Mouse (Mus musculus) NIH3T3 (cell line): ENCODE results near the gene Ankfy1.
A peak's percentile ranks its signal among the peaks of the same experiment; 100 is the strongest.
"Not testable (repeated sequence)": the region's sequence is repeated elsewhere in the genome, so short reads cannot be mapped to it uniquely, and the experiment has no call there.

Source experiments
- DNase-seq: peaks from one replicate; pipeline ENCODE4 v3.0.0-alpha.2; 2012; ENCODE audit warnings: low read depth

Ankfy1 gene

DNA sequence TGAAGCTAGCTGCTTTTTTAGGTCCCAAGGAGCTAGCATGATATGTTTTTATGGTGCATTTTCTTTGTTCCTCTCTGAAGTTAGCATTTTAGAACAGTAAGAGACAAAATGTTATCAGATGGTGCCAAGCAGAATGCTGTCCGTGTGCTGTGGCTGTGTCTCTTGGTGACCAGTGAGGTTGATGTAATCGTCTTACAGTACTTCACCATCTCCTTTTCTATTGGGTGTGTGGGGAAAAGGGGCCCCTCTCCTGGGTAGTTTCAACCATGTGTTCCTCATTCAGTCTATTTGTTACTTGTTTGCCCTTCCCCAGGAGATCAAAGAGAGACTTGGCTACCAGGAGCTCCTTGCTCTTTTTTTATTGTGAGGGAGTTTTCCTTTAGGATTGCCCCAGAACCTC lies 33.4 kb downstream of the Ankfy1 start:
- DNase-seq: no peak

DNA sequence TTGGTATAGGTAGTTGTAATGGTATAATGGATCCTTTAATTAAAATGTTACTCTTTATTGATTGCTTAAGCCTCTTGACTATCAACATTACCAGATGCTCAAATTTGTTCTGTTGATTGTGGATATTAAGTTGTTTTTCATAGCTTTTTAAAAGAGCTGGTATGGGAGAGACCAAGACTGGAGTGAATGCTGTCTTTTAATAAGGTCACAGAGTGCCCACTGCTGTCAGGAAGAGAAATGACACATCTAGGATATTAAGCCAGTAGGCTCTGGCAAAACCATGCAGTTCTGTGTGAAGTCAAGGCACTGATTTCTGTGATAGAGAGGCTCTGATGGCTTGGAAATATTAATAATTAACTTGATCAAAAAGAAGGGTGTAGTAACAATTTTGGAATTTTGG lies 34.1 kb downstream of the Ankfy1 start:
- DNase-seq: peak; percentile 43

DNA sequence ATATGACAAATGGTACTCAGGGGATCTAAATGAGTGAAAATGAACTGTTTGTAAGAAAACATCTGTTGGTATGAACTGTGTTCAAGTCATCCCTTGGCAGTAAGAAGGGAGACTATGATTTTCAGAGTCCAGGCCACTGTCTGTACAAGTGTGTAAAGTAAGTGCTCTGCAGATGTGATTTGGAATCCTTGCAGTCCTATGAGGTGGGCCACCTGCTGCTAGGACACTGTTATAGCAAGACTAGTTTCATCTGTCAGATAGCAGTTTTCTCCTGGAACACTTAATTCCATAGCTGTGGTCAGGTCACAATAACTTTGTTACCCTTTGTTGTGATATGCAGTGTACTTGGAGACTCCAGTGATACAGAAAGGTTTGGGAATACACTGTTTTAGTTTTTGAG lies 36.2 kb downstream of the Ankfy1 start:
- peak; percentile 29 for DNase-seq

DNA sequence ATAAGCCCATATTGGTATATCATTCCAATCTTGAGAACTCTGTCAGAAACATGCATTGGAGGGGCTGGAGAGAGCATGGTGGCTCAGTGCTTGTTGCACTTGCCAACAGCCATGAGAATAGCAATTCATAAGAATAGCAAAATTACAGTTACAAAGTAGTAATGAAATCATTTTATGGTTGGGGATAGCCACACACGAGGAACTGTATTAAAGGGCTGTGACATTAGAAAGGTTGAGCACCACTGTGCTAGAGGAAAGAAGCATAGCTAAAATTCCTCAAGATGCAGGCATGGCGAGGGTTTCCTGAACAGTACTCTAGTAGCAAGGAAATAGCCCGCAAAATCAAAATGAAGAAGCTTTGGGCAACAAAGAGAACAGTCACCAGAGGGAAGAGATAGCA lies 43.9 kb downstream of the Ankfy1 start:
- no peak for DNase-seq

DNA sequence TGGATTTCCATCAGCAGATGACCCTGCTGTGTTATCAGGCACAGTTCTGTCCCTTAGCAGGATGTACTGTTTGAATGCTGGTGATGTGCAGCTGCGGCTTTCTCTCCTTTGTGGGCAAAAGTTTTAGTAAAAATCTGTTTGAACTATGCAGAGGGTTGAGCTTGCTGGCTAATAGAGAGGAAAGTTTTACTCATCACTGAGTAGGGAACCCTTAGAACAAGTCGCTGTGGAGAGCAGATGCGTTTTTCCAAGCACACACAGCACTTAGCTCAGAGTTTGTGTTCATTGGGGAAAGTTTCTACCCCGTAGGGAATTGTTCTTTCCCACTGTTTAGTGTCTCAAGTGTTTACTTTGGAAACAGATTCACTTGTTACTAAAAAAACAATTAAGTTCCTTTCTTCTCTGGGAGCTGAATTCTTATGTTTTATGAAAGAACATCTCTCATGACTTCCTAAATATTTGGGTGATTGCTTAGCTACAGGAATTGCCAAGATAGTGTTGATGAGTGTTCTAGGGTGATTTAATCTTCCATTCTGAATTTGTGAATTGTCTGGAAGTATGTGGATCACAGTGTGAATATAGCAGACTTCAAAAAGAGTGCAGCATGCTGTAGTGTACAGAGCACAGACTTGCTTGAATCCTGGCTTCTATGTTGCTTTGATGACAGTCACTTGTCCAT lies 45.2 kb downstream of the Ankfy1 start:
- DNase-seq: peak; percentile 46

DNA sequence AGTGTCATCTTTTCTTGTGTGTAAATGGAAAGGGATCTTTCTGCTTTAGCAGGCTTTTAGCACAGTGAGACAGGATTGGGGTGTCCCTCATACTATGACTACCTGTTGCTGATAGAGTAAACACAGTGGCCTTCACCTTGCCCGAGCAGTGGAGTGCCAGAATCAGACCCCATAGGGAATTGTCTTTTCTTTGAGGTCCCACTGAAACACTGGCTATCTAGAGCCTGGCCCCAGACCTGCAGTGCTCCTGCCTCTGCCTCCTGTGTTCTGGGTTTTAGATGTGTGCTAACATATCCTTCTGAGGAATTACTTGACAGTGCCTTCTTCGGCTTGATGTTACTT lies 45.7 kb downstream of the Ankfy1 start:
- DNase-seq: no peak

DNA sequence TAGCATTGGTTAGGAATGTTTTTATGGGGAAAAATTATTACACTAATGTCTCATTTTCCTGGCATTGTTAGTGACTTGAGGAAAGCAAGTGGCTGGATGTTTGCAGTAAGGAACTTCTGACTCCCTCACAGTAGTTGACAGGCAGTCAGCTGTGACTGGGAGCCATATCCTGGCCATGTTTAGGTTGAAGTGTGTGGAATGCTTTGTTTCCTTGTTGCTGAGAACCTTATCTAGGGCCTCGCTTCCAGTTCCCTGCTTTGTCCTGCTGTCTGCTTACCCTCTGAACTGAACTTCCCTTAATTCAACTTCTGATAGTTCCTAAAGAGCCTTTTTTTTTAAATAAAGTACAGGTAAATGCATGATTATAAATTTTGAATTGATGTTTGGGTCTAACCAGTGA lies 46.5 kb downstream of the Ankfy1 start:
- no peak for DNase-seq

DNA sequence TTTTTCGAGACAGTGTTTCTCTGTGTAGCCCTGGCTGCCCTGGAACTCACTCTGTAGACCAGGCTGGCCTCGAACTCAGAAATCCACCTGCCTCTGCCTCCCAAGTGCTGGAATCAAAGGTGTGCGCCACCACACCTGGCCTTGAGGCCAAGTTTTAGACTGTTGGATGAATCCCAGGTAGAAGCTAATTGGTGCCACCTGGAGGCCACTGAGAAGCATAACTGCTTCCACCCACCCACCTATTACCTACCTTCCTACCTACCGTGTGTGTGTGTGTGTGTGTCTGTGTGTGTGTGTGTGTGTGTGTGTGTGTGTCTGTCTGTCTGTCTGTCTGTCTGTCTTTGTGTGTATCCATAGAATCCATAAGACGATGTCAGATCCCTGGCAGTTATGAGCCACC lies 47.7 kb downstream of the Ankfy1 start:
- DNase-seq: not testable (repeated sequence)

DNA sequence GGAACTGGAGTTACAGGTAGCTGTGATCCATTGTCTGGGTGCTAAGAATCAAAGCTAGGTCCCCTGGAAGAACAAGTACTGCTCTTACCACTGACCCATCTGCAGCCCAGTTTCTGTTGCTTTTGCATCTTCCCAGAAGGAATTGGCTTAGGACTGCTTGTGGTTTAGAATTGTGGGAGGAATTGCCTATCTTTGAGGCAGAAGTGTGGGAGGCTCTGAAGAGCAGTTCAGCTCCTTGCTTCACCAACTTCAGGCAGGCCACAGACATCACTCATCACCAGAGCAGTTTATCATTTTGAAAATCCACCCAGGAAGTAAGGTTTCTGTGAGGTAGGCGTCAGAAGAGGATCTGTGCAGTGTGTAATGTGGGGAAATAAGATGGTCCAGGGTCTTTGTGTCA lies 49.2 kb downstream of the Ankfy1 start:
- DNase-seq: no peak

DNA sequence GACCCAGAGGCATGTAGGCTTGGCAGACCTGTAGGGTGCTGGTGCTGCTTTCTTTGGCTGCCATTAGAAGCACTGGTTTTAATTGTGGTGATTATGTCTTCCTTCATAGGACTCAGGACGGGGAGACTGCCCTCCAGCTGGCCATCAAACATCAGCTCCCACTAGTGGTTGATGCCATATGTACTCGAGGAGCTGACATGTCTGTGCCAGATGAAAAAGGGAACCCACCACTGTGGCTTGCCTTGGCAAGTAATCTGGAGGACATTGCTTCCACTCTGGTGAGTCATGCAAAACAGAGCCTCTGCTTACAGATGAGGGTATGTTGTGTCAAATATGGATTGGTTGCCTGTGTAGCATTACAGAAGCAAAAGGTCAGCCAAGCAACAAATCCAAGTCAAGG lies 62.1 kb downstream of the Ankfy1 start:
- DNase-seq: peak; percentile 92

DNA sequence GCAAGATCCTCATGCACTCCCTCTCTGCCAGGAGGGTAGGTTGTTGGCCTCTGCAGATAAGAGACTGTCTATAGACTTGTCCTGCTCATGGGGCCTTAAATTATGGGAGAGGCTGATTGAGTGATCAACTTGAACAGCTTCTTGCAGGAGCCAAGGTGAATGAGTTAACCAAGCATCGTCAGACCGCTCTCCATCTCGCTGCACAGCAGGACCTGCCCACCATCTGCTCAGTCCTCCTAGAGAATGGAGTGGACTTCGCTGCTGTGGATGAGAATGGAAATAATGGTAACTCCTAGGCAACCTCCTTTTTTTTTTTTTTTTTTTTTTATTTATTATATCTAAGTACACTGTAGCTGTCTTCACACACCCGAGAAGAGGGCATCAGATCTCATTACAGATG lies 68.5 kb downstream of the Ankfy1 start:
- no peak for DNase-seq

DNA sequence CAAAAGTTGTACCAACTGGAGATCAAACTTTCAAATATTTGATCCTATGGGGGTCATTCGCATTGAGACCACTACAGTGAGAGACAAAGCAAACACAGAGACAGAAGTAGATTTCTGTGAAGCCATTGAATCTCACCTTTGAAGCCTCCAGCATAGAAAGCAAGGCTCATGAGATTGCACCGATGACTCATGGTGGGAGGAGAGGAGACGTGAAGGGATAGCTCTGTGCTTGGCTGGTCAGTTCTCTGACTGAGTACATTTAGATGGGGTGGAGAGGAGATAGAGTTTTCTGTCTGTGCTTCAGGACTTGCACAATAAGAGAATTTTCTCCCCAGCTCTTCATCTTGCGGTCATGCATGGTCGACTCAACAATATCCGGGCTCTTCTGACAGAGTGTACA lies 69.8 kb downstream of the Ankfy1 start:
- DNase-seq: peak; percentile 70

DNA sequence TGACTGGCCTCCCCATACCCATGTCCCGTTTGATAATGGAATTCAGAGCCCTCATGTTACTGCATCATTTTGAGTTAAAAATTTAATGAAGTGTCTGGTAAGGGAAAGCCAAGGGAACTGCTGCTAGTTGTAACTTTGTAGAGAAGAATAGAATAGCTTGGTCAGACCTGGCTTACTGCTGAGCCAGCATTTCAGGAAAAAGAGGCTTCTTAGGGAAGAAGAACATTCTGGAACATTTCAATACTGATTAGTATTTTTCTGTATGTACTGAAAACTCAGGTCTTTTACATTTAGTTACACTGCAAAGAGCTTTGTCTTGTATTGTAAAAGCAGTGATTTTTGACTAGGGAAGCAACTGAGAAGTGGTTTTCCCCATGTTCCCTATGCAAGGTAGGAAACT lies 71.0 kb downstream of the Ankfy1 start:
- no peak for DNase-seq

DNA sequence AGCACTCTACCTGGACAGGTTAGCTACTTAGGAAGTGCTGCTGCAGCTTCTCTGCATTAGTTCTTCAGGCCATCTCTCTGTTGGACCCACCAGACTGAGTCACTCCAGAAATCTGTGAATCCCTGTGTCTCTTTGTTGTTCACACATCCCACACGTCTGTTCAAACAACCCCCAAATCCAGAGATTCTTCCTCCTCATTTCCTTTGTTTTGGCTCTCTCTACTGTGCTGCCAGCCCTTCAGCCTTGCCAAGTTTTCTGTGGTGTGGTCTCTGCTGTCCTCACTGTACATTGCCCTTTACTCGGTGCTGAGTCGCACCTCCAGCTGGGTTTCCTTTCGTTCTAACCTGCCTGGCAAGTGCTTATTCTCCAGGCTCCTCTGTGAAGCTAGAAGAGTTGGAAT lies 74.5 kb downstream of the Ankfy1 start:
- DNase-seq: no peak

DNA sequence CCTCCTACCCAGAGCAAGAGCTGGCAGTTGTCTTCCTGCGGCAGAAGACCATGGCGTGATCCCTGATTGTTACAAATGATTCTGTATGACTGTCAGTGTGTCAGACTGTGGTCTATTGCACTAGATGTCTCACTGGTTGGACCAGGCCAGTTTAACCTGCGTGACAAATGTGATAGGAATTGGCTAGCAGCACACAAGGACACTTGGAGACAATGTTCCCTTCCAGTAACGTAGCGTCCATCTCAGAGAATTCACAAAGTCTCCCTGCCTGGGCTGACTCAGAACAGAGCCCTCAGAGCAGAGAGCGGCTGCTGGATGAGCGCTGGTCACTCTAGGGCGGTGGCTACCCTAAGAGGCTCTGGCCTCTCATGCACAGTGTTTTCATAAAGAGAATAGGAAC lies 77.9 kb downstream of the Ankfy1 start:
- no peak for DNase-seq

DNA sequence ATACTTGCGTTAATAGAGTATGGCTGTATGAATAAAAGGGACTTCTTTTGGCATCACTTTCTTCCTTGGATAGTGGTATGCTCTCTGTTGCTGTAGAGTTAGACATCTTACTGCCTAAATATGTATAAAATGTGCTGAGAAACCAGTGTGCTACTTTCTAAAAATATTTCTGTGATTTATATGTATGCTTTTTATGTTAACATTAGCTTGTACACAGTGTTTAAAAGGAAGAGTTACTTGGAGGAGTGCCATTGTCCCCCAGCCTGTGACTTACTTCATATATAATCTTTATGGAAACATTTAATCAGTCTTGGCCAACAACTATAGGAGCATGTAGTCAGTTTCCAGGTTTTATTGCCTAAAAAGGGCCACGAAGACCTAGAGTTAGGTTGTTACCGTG lies 79.3 kb downstream of the Ankfy1 start:
- no peak for DNase-seq

DNA sequence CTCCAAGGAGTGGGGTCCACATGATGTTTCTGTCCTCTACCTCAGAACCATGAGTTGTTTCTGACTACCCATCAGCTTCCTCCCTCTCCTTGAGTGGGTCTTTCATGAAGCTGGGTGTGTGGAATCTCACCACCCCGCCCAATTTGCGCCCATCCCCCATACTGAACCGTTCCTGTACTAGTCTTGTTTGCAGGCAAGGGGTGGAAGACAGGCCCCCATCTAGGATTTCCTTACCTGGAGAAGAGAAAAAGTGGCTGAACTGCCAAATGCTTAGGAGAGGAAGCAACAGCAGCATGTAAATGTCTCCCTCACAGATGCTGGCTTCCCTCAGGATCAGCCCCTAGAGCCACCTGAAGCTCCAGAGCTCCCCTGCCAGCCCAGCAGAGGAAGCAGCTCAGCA lies 80.5 kb downstream of the Ankfy1 start:
- no peak for DNase-seq

DNA sequence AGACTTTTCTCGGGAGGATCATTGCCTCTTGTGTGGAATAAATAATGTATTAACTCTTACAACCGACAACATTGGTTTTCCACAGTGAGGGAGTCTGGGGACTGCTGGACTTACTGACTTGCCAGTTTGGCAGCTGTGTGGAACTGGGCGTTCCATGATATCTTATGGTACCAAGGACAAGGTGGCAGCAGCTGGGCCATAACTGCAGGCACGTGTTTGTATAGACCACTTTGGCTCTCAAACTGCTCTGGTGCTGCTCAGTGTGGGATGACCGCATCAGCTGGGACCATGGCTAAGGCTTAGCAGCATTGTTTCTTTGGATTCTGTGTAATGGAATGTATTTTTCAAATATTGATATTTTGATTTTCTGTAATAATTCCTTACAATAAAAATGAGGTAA lies 81.0 kb downstream of the Ankfy1 start:
- DNase-seq: no peak

DNA sequence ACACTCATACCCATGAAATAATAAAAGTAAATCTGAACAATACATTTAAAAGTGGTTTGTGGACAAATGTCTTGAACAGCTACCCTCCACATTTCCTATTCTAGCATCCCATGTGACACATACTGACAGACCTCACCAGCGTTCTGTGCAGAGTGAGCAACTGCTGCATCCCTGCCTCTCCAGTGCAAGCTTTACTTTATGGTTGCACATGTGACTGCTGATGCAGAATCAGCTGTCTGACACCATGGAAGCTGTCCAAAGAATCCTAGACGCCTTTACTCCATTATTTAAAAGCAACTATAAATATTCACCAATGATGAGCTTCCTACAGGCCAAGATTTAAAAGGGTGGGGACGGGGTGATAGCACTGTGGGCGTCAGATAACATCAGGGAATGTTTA lies 81.7 kb downstream of the Ankfy1 start:
- DNase-seq: peak; percentile 40

DNA sequence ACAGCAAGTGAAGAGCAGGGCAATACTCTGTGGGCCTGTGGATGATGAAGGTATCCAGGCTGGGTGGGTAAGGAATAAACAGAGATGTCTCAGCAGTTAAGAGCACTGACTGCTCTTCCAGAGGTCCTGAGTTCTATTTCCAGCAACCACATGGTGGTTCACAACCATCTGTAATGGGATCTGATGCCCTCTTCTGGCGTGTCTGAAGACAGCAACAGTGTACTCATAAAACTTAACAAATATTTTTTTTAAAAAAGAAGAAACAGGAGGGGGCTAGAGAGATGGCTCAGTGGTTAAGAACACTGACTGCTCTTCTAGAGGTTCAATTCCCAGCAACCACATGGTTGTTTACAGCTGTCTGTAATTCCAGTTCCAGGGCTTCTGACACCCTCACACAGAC lies 82.8 kb downstream of the Ankfy1 start:
- DNase-seq: not testable (repeated sequence)

DNA sequence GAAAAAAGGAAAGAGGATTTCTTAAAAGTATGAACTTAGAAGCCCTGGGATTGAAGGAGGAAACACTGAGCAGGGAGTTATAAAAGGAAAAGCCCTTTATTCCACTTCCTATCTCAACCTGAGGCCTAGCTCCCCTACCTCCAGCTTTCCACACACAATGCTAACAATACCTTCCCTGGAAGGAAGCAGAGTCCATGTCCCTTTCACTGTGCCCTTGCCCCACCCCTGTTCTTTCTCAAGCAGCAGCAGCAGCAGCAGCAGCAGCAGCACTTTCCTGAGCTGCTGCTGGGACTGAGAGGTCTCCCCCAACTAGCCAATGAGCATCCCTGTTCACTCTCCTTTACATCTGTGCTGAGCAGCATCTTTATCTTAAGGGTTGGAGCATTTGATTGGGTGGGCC lies 89.2 kb downstream of the Ankfy1 start:
- no peak for DNase-seq

DNA sequence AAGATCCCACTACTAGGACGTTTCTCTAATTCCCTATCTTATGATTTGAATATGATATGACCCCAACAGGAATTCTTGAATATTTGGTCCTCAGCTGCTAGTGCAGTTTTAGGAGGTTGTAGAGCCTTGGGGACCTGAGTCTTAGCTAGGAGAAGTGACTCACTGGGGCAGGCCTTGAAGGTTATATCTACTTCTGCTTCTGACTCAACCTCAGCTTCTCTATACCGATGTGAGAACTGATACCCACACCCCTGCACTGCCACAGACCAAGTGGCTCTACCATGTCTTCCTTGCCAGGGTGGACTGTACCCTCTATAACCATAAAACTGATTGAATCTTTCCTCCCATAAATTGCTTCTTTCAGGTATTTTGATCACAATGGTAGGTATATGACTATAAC lies 92.3 kb downstream of the Ankfy1 start:
- DNase-seq: no peak

DNA sequence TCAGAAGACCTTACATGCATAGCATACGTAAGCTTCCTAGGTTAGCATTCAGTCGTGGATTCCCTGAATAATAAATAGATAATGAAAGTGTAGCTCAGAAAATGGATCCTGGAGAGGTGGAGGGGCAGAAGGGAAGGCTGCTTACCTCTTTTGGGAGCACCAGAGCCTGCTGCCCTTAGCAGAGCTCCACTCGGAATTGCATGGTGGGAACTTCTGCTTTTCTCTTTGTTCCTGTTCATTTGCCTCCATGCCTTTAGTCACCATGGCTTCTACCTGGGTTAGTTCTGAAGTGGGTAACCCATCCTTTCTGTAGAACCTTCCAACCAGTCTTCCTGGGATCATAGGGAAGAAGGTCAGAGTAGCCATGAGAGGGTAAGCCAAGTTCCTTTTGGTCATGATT lies 92.7 kb downstream of the Ankfy1 start:
- no peak for DNase-seq

DNA sequence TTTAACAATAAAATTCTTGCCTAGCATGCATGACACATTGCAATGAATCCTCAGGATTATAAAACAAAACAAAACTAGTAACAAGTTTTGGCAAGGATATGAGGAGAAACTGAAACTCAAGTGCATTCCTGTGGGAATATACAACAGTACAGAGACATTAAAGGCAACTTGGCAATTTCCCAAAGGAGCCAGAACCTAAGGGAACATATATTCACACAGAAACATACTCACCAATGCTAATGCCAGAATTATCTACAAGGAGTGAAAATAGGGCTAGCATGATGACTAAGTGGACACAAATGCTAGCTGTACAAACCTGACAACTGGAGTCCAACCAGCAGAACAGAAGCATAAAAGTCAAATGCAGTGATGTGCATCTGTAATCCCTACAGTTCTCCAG lies 102.2 kb downstream of the Ankfy1 start:
- peak; percentile 86 for DNase-seq

DNA sequence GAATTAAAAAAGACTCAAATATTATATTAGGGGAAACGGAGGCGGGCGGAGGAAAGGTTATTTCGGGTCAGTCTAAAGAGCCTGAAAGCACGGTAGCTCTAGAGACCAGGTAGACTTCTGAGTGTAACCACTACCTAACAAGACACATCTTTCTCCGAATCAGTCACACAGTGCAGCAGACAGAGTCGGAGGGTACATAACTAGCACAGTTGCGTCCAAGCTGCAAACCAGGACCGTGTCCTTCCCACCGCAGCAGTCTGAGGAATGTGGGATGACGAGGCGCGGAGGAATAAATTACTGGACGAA lies 105.3 kb downstream of the Ankfy1 start:
- DNase-seq: no peak
